Mouse (Mus musculus) cortical plate, adult 2 months (tissue): ENCODE data around the gene Adcy5.

Source experiments
- CTCF ChIP-seq: fragments of 200-500 bp; IDR thresholded peaks from 2 replicates; pipeline ENCODE4 v1.5.1; 2011; ENCODE audit warnings: mild to moderate bottlenecking, control low read depth, low read length; ENCODE audit not compliant: insufficient read depth; ENCODE audit errors: extremely low read depth
- POLR2A ChIP-seq: fragments of 200-500 bp; IDR thresholded peaks from 2 replicates; pipeline ENCODE4 v1.6.1; 2011; ENCODE audit warnings: mild to moderate bottlenecking, low read length, control low read depth; ENCODE audit not compliant: insufficient read depth; ENCODE audit errors: extremely low read depth

DNA sequence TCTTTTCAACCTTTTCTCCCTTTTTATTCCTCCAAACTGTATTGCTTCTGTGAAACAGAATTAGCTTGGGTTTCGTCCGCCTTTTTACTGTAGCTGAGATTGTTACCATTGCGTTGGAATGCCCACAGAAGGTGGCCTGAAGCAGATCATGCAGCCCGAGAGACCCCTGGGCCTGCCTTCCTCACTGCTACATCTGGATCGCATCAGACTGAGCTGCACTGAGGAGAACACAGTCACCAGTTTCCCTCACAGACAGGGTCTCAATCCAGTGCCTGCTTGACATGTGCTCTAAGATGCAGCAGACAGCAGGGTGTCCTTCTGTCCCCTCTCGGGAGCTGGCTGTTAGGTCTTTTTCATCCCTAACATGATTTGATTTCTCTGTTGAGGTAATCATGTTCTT lies 46.7 kb upstream of the Adcy5 start:
- no peak for TF ChIP-seq POLR2A
- no peak for TF ChIP-seq CTCF
